Mouse (Mus musculus) bone marrow, adult 2 months (tissue): ENCODE measurements around the gene Gpr61. TPM values are rescaled to one million over a fixed set of nuclear protein-coding genes. Genes with fewer than 3 reads are reported as not detected.

Source experiments
- H3K27ac ChIP-seq: fragments of 200-500 bp; 2 replicates; pipeline ENCODE4 v1.5.1; 2012; ENCODE audit warnings: low read depth, mild to moderate bottlenecking, control low read depth, inconsistent platforms, low read length; ENCODE audit not compliant: control insufficient read depth, poor library complexity, insufficient read depth
- H3K4me1 ChIP-seq: fragments of 200-500 bp; 2 replicates; pipeline ENCODE4 v1.6.1; 2011; ENCODE audit warnings: low read length; ENCODE audit not compliant: control insufficient read depth, insufficient read depth
- H3K4me3 ChIP-seq: fragments of 200-500 bp; replicated peaks from 2 replicates; pipeline ENCODE3; 2011; ENCODE audit warnings: mild to moderate bottlenecking, low read depth, low read length, control low read depth; ENCODE audit not compliant: control insufficient read depth
- CTCF ChIP-seq: fragments of 200-500 bp; IDR thresholded peaks from 2 replicates; pipeline ENCODE4 v1.5.1; 2011; ENCODE audit warnings: low read length, control low read depth; ENCODE audit not compliant: control insufficient read depth, insufficient read depth
- POLR2A ChIP-seq: fragments of 200-500 bp; IDR thresholded peaks from 2 replicates; pipeline ENCODE4 v1.6.1; 2011; ENCODE audit warnings: low read depth, mild to moderate bottlenecking, control low read depth, low read length, borderline replicate concordance; ENCODE audit not compliant: control insufficient read depth
- WGBS: fragments of 180-500 bp; shearing (Covaris S2); methylation state at CpG from one replicate; pipeline ENCODE4 v1.1.7; 2018; 5-methylcytosine and 5-hydroxymethylcytosine counted together
- polyA plus RNA-seq: library from polyadenylated mRNA; stranded (reverse); fragments of >200 nt; gene quantifications from 2 replicates; pipeline ENCODE4 v1.2.4, GENCODE M21; 2011; ENCODE audit warnings: low replicate concordance; ENCODE audit not compliant: missing spikeins, insufficient read depth, insufficient read length

Gpr61 gene
- polyA plus RNA-seq, 1 experiment: not detected

DNA sequence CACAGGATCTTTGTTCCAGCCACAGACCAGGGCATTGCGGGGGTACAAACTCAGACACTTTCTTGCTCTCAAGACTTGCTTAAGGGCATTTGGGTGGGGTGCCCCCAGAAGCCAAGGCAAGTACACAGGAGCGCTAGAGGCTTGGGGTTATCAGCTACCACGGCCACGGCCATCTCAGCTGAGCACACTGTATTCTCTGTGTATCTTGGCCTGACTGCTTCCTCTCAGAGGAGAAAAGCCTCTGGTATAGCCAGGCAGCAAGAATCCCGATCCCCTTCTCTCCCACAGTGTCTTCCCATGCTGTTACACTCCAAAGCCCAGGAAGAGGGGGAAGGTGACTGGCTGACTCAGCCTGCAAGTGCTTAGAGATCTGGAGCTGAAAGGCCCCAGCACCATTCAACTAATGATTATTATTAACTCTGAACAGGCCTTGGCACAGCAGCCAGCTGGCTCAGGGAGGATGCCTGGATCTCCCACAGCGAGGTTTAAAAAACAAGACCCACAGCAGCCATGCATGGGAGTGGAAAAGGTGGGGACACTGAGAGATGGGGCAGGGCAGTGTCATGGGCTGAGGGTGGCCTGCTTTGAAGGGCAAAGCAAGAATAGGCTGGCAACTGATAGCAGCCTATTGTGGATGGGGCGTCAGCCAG, 41.4 kb upstream of the Gpr61 start:
- H3K4me3 ChIP-seq: no peak overlapping the region
- no peak overlapping the region for H3K27ac ChIP-seq
- TF ChIP-seq CTCF (no peak), POLR2A (no peak)
- 77% methylated on average over 7 of the region's 7 CpGs for WGBS
- H3K4me1 ChIP-seq: peaks cover 3% of the 10 kb centered on the region; the same call in 1 of the 2 replicates

- peaks cover 3% of the 10 kb centered on the region; the same call in 1 of the 2 replicates for H3K4me1 ChIP-seq
- H3K27ac ChIP-seq: no peak overlapping the region
- no peak for TF ChIP-seq CTCF
- TF ChIP-seq POLR2A: no peak
- no peak overlapping the region for H3K4me3 ChIP-seq
- WGBS: 73% methylated on average over 4 of the region's 4 CpGs
Measured at GRCm38 (mm10) chr3:108195287-108195686, 40.6 kb upstream of the Gpr61 start.

- 75% methylated on average over 4 of the region's 4 CpGs for WGBS
- no peak overlapping the region for H3K4me3 ChIP-seq
- H3K4me1 ChIP-seq: no peaks in the 10 kb centered on the region
- no peak overlapping the region for H3K27ac ChIP-seq
- TF ChIP-seq POLR2A (no peak), CTCF (no peak)
Measured at GRCm38 (mm10) chr3:108193686-108194085, 39.0 kb upstream of the Gpr61 start.

DNA sequence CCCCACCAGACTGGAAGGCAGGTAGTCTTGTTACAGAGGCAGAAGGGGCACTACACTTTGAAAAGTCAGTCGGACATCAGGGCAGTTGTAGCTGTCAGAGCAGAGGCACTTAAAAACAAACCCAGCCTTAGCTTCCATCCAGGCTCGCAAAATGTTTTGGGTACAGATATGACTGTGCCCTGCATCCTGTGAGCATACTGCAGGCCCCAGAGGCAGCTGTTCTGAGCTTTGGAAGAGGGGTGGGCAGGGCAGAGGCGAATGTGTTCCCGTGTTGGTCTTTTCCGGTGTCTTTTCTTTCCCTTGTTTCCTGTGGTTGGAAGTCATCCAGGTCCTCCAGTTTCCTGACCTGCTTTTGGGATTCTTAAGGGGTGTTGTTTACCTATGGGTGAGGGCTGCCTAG, 35.2 kb upstream of the Gpr61 start:
- Histone ChIP-seq H3K27ac (no peak overlapping the region), H3K4me3 (no peak overlapping the region), H3K4me1 (peaks cover 5% of the 10 kb centered on the region)
- 66% methylated on average over 5 of the region's 5 CpGs for WGBS
- TF ChIP-seq CTCF (no peak), POLR2A (no peak)

DNA sequence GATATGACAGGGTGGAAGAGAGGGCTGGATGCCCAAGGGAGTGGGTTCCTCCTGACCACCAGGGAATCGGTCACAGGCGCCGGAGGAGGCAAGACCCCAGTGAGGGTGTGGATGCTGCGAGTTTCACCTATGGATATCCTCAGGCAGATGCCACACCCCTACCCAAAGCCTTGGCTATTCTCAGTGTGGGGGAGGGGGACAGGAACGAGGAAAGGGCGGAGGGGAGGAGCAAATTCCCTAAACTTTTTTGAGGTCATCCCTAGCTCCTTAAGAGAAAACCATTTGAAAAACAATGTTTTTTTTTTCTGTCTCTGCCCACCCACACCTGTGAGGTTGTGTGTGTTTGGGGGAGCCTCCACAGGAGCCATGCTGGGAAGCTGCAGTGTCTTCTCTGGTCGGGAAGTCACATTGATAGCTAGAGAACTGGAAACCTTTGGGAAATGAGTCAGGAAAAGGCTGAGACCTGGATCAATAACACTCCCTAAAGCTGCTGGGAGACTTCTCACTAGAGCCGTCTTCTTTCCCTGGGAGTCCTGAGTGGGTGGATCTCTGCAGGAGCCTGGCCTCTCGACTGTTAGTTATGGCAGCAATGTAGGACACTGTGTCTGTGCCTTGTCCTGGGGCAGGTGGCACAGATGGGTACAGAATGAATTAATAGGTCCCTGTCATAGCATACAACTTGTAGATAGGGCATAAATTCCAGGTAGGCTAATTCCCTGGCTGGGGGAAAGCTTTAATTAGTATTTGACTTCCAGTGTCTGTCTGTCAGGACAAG, 34.2 kb upstream of the Gpr61 start:
- Histone ChIP-seq H3K4me3 (no peak overlapping the region), H3K27ac (no peak overlapping the region), H3K4me1 (peaks cover 5% of the 10 kb centered on the region)
- TF ChIP-seq POLR2A (no peak), CTCF (no peak)
- WGBS: 82% methylated on average over 9 of the region's 9 CpGs

- 35% methylated on average over 20 of the region's 20 CpGs for WGBS
- Histone ChIP-seq H3K4me3 (no peak overlapping the region), H3K27ac (no peak overlapping the region), H3K4me1 (peaks cover 5% of the 10 kb centered on the region)
- no peak for TF ChIP-seq POLR2A
- no peak for TF ChIP-seq CTCF
Measured at GRCm38 (mm10) chr3:108187111-108187795, 32.6 kb upstream of the Gpr61 start.

- peaks cover 5% of the 10 kb centered on the region for H3K4me1 ChIP-seq
- WGBS: 2% methylated on average over 96 of the region's 100 CpGs
- TF ChIP-seq POLR2A: no peak
- TF ChIP-seq CTCF: no peak
Measured at GRCm38 (mm10) chr3:108186098-108187047, 31.7 kb upstream of the Gpr61 start, which contains the start of gene Amigo1. Gene Amigo1 (plus strand): TSS chr3:108186335.

More at GRCm38 (mm10) chr3:108186098-108187047, 31.7 kb upstream of the Gpr61 start, which contains the start of gene Amigo1:
- Histone ChIP-seq H3K4me3 (peak within 1 kb of the TSS; percentile 72), H3K27ac (no peak within 1 kb of the TSS; the same call in 1 of the 2 replicates)
